Mouse (Mus musculus): ENCODE measurements at regions not wholly inside any gene's neighbourhood (a gene's known extent, or its start where the extent isn't known, plus 50 kb on each side); places are given as distances from the start of the nearest gene placed in this dataset.

- TF ChIP-seq CTCF (IDR thresholded peaks at IDR 0.05; ENCODE audit: control insufficient read depth, insufficient read depth, low read length) (no peak), POLR2A (IDR thresholded peaks at IDR 0.05; ENCODE audit: borderline replicate concordance, control insufficient read depth, low read depth, low read length) (no peak)
Observed at GRCm38 (mm10) chr2:117040211-117040610, 81.0 kb upstream of the Spred1 start.

Measured in bone marrow, adult 2 months (tissue).